Mouse (Mus musculus): ENCODE results near the gene Cntn2. TPM values are rescaled to one million over a fixed set of nuclear protein-coding genes. Genes with fewer than 3 reads are reported as not detected.

The Cntn2 gene
- total RNA-seq, 2 experiments from 2014 or later, result 60.4 to 71.0 TPM

- intact Hi-C loops (cut with DNase I), result no loop called here
These were observed 18.0 kb upstream of the Cntn2 start for GRCm38 (mm10) chr1:132560907-132561700.

GRCm38 (mm10) chr1:132559045-132559444, 16.0 kb upstream of the Cntn2 start:
- DNase-seq (ENCODE audit: low spot score in 2 of 2), result no peak
- intact Hi-C loops (cut with DNase I), result no loop called here

More at GRCm38 (mm10) chr1:132560907-132561700, 18.0 kb upstream of the Cntn2 start:
- DNase-seq (ENCODE audit: low spot score in 2 of 2), result no peak

GRCm38 (mm10) chr1:132557901-132558631, 15.0 kb upstream of the Cntn2 start:
- intact Hi-C loops (cut with DNase I), result no loop called here
- no peak for DNase-seq (ENCODE audit: low spot score in 2 of 2)

GRCm38 (mm10) chr1:132543789-132544188, 733 bp upstream of the Cntn2 start:
- intact Hi-C loops (cut with DNase I), result no loop called here
- no peak for DNase-seq (ENCODE audit: low spot score in 2 of 2)

GRCm38 (mm10) chr1:132541824-132542599, 1.0 kb downstream of the Cntn2 start:
- peak in 1 of 2 experiments; percentile 23 for DNase-seq (ENCODE audit: low spot score in 2 of 2)
- intact Hi-C loops (cut with DNase I), result no loop called here

GRCm38 (mm10) chr1:132541171-132541823, 1.8 kb downstream of the Cntn2 start:
- DNase-seq (ENCODE audit: low spot score in 2 of 2), result no peak
- intact Hi-C loops (cut with DNase I), result no loop called here

GRCm38 (mm10) chr1:132540701-132541100, 2.4 kb downstream of the Cntn2 start:
- no peak for DNase-seq (ENCODE audit: low spot score in 2 of 2)
- intact Hi-C loops (cut with DNase I), result no loop called here

- intact Hi-C loops (cut with DNase I), result no loop called here
- peak in 1 of 2 experiments; percentile 23 for DNase-seq (ENCODE audit: low spot score in 2 of 2)
These were observed 5.3 kb downstream of the Cntn2 start for GRCm38 (mm10) chr1:132537736-132538135.

GRCm38 (mm10) chr1:132536416-132536815, 6.6 kb downstream of the Cntn2 start:
- DNase-seq (ENCODE audit: low spot score in 2 of 2), result no peak
- intact Hi-C loops (cut with DNase I), result no loop called here

- DNase-seq (ENCODE audit: low spot score in 2 of 2), result no peak
- intact Hi-C loops (cut with DNase I), result no loop called here
These were observed 7.5 kb downstream of the Cntn2 start for GRCm38 (mm10) chr1:132535541-132535940.

- no peak for DNase-seq (ENCODE audit: low spot score in 2 of 2)
- intact Hi-C loops (cut with DNase I), result loop anchor here (5.0 kb wide), 1 partner anchor 203 kb away; no protein-coding TSS in a partner anchor
These were observed 9.2 kb downstream of the Cntn2 start for GRCm38 (mm10) chr1:132533840-132534239.

- DNase-seq (ENCODE audit: low spot score in 2 of 2), result peak in 1 of 2 experiments; percentile 47
- intact Hi-C loops (cut with DNase I), result loop anchor here (5.0 kb wide), 1 partner anchor 205 kb away; no protein-coding TSS in a partner anchor
These were observed 10.5 kb downstream of the Cntn2 start for GRCm38 (mm10) chr1:132532521-132532920.

- DNase-seq (ENCODE audit: low spot score in 2 of 2), result no peak
- intact Hi-C loops (cut with DNase I), result loop anchor here (5.0 kb wide), 1 partner anchor 207 kb away; no protein-coding TSS in a partner anchor
These were observed 12.3 kb downstream of the Cntn2 start for GRCm38 (mm10) chr1:132530631-132531191.

GRCm38 (mm10) chr1:132528647-132529334, 14.3 kb downstream of the Cntn2 start:
- no peak for DNase-seq (ENCODE audit: low spot score in 2 of 2)
- intact Hi-C loops (cut with DNase I), result no loop called here

- no peak for DNase-seq (ENCODE audit: low spot score in 2 of 2)
- intact Hi-C loops (cut with DNase I), result no loop called here
These were observed 15.0 kb downstream of the Cntn2 start for GRCm38 (mm10) chr1:132528071-132528470.

- DNase-seq (ENCODE audit: low spot score in 2 of 2), result peak; percentile 84 to 88
- intact Hi-C loops (cut with DNase I), result loop anchor here (2.0 kb wide), 1 partner anchor 69 kb away; no protein-coding TSS in a partner anchor
These were observed 17.2 kb downstream of the Cntn2 start for GRCm38 (mm10) chr1:132525832-132526231.

GRCm38 (mm10) chr1:132523920-132524319, 19.1 kb downstream of the Cntn2 start:
- peak in 1 of 2 experiments; percentile 37 for DNase-seq (ENCODE audit: low spot score in 2 of 2)
- intact Hi-C loops (cut with DNase I), result loop anchor here (5.0 kb wide), 1 partner anchor 157 kb away; no protein-coding TSS in a partner anchor

- DNase-seq (ENCODE audit: low spot score in 2 of 2), result no peak
- intact Hi-C loops (cut with DNase I), result loop anchor here (5.0 kb wide), 1 partner anchor 156 kb away; no protein-coding TSS in a partner anchor
These were observed 20.0 kb downstream of the Cntn2 start for GRCm38 (mm10) chr1:132523048-132523447.
